Mouse (Mus musculus) E14TG2a.4 (cell line): ENCODE results near the gene Tmprss5.

Source experiments
- H3K27me3 ChIP-seq: 2 replicates; pipeline ENCODE4 v1.6.1; 2014; ENCODE audit warnings: low read length, control low read depth; ENCODE audit not compliant: insufficient read depth
- H3K36me3 ChIP-seq: 2 replicates; pipeline ENCODE4 v1.6.1; 2014; ENCODE audit warnings: low read length, control low read depth; ENCODE audit not compliant: insufficient read depth
- H3K4me1 ChIP-seq: replicated peaks from 2 replicates; pipeline ENCODE4 v1.6.1; 2014; ENCODE audit warnings: low read depth, low read length, control low read depth
- H3K4me3 ChIP-seq: replicated peaks from 2 replicates; pipeline ENCODE4 v1.5.1; 2014; ENCODE audit warnings: mild to moderate bottlenecking, low read length
- H3K9me3 ChIP-seq: 2 replicates; pipeline ENCODE4 v1.6.1; 2014; ENCODE audit warnings: low read length, control low read depth
- CTCF ChIP-seq: conservative IDR thresholded peaks from 2 replicates; pipeline ENCODE4 v1.5.1; 2014; ENCODE audit warnings: low read length
- NANOG ChIP-seq: IDR thresholded peaks from 2 replicates; pipeline ENCODE4 v1.6.1; 2014; ENCODE audit warnings: borderline replicate concordance, low read length, mixed read lengths
- POU5F1 ChIP-seq: IDR thresholded peaks from 2 replicates; pipeline ENCODE4 v1.6.1; 2014; ENCODE audit warnings: low read length, borderline replicate concordance

The Tmprss5 gene

GRCm38 (mm10) chr9:49098871-49099270, 17.8 kb downstream of the Tmprss5 start:
- peaks cover 12% of the 10 kb centered on the region; the same call in 1 of the 2 replicates for H3K9me3 ChIP-seq

GRCm38 (mm10) chr9:49102328-49102727, 21.3 kb downstream of the Tmprss5 start:
- H3K9me3 ChIP-seq = peaks cover 12% of the 10 kb centered on the region; the same call in 1 of the 2 replicates
- H3K4me1 ChIP-seq = peaks cover 23% of the 10 kb centered on the region
- TF ChIP-seq NANOG = no peak
- no peak for TF ChIP-seq CTCF
- TF ChIP-seq POU5F1 = no peak
- H3K4me3 ChIP-seq = no peak overlapping the region
- no peaks in the 10 kb centered on the region for H3K36me3 ChIP-seq
- H3K27me3 ChIP-seq = no peaks in the 10 kb centered on the region

More at GRCm38 (mm10) chr9:49098871-49099270, 17.8 kb downstream of the Tmprss5 start:
- Histone ChIP-seq H3K4me3 (no peak overlapping the region), H3K4me1 (peaks cover 18% of the 10 kb centered on the region), H3K36me3 (no peaks in the 10 kb centered on the region), H3K27me3 (no peaks in the 10 kb centered on the region)
- TF ChIP-seq NANOG = no peak

GRCm38 (mm10) chr9:49109101-49109500, 28.0 kb downstream of the Tmprss5 start:
- peaks cover 65% of the 10 kb centered on the region for H3K4me1 ChIP-seq
- H3K4me3 ChIP-seq = peak overlapping the region; percentile 43
- H3K27me3 ChIP-seq = no peaks in the 10 kb centered on the region
- no peaks in the 10 kb centered on the region for H3K9me3 ChIP-seq
- no peaks in the 10 kb centered on the region for H3K36me3 ChIP-seq
- TF ChIP-seq NANOG (no peak), POU5F1 (no peak), CTCF (no peak)

- no peaks in the 10 kb centered on the region for H3K27me3 ChIP-seq
- no peak for TF ChIP-seq NANOG
- no peak for TF ChIP-seq POU5F1
- TF ChIP-seq CTCF = no peak
- H3K36me3 ChIP-seq = peaks cover 6% of the 10 kb centered on the region; the same call in 1 of the 2 replicates
- no peaks in the 10 kb centered on the region for H3K9me3 ChIP-seq
- H3K4me1 ChIP-seq = peaks cover 65% of the 10 kb centered on the region
- H3K4me3 ChIP-seq = peak overlapping the region; percentile 43
Observed at GRCm38 (mm10) chr9:49110476-49111220, 29.6 kb downstream of the Tmprss5 start.

- TF ChIP-seq NANOG = no peak
- TF ChIP-seq CTCF = no peak
- no peak for TF ChIP-seq POU5F1
- H3K4me3 ChIP-seq = peak overlapping the region; percentile 43
Observed at GRCm38 (mm10) chr9:49111296-49111695, 30.2 kb downstream of the Tmprss5 start.

GRCm38 (mm10) chr9:49118271-49118825, 37.3 kb downstream of the Tmprss5 start:
- TF ChIP-seq NANOG = no peak
- TF ChIP-seq POU5F1 = no peak
- TF ChIP-seq CTCF = no peak
- Histone ChIP-seq H3K27me3 (peaks cover 3% of the 10 kb centered on the region; the same call in 1 of the 2 replicates), H3K4me1 (peaks cover under 1% of the 10 kb centered on the region), H3K9me3 (no peaks in the 10 kb centered on the region), H3K4me3 (no peak overlapping the region), H3K36me3 (peaks cover 10% of the 10 kb centered on the region; the same call in 1 of the 2 replicates)

More at GRCm38 (mm10) chr9:49111296-49111695, 30.2 kb downstream of the Tmprss5 start:
- Histone ChIP-seq H3K27me3 (no peaks in the 10 kb centered on the region), H3K9me3 (no peaks in the 10 kb centered on the region), H3K4me1 (peaks cover 65% of the 10 kb centered on the region), H3K36me3 (peaks cover 6% of the 10 kb centered on the region; the same call in 1 of the 2 replicates)

GRCm38 (mm10) chr9:49119759-49120158, 38.7 kb downstream of the Tmprss5 start:
- peaks cover 3% of the 10 kb centered on the region; the same call in 1 of the 2 replicates for H3K27me3 ChIP-seq
- no peak overlapping the region for H3K4me3 ChIP-seq
- no peak for TF ChIP-seq NANOG
- no peak for TF ChIP-seq CTCF
- no peak for TF ChIP-seq POU5F1
- no peaks in the 10 kb centered on the region for H3K9me3 ChIP-seq
- H3K4me1 ChIP-seq = no peaks in the 10 kb centered on the region
- H3K36me3 ChIP-seq = peaks cover 7% of the 10 kb centered on the region; the same call in 1 of the 2 replicates

GRCm38 (mm10) chr9:49125706-49126105, 44.6 kb downstream of the Tmprss5 start:
- H3K36me3 ChIP-seq = no peaks in the 10 kb centered on the region
- no peaks in the 10 kb centered on the region; the same call in 1 of the 2 replicates for H3K4me1 ChIP-seq
- TF ChIP-seq NANOG (no peak), CTCF (no peak), POU5F1 (no peak)
- 0 out of 2 replicates have a peak, but pooled peaks cover under 1% of the 10 kb centered on the region for H3K27me3 ChIP-seq
- no peak overlapping the region for H3K4me3 ChIP-seq
- peaks cover 28% of the 10 kb centered on the region for H3K9me3 ChIP-seq
